Mouse (Mus musculus): ENCODE results near the gene Plg.

- TF ChIP-seq CTCF (conservative IDR thresholded peaks at IDR 0.05; ENCODE audit: low read length): no peak
- TF ChIP-seq NANOG (IDR thresholded peaks at IDR 0.05; ENCODE audit: borderline replicate concordance, low read length): no peak
Measured at GRCm38 (mm10) chr17:12427156-12427555, 48.7 kb downstream of the Plg start.

Measured in E14TG2a.4 (cell line).